Mouse (Mus musculus) hindbrain, embryonic 15.5 days (tissue): ENCODE data around the gene Plxnc1. TPM values are rescaled to one million over a fixed set of nuclear protein-coding genes. Genes with fewer than 3 reads are reported as not detected.

ENCODE experiments used
- ATAC-seq: fragments of 200-750 bp; cut with Nextera tagmentation; 2 replicates; pipeline ENCODE4 v1.8.0; 2017; ENCODE audit warnings: low read depth, moderate number of reproducible peaks, moderate TSS enrichment; ENCODE audit not compliant: low FRiP score
- H3K27ac ChIP-seq: fragments of 300-500 bp; sonication (generic); replicated peaks from 2 replicates; pipeline ENCODE4 v1.5.1; 2015; ENCODE audit warnings: mild to moderate bottlenecking, inconsistent platforms
- H3K27me3 ChIP-seq: fragments of 300-500 bp; sonication (generic); 2 replicates; pipeline ENCODE4 v1.6.1; 2015; ENCODE audit warnings: control low read depth, inconsistent platforms
- H3K36me3 ChIP-seq: fragments of 300-500 bp; sonication (generic); 2 replicates; pipeline ENCODE4 v1.6.1; 2015; ENCODE audit warnings: control low read depth, inconsistent platforms
- H3K4me1 ChIP-seq: fragments of 300-500 bp; sonication (generic); replicated peaks from 2 replicates; pipeline ENCODE4 v1.6.1; 2015; ENCODE audit warnings: control low read depth, inconsistent platforms
- H3K4me2 ChIP-seq: fragments of 300-500 bp; sonication (generic); 2 replicates; pipeline ENCODE4 v1.6.1; 2015; ENCODE audit warnings: moderate library complexity, mild to moderate bottlenecking, inconsistent platforms
- H3K4me3 ChIP-seq: fragments of 300-500 bp; sonication (generic); 2 replicates; pipeline ENCODE4 v1.5.1; 2015; ENCODE audit warnings: mild to moderate bottlenecking, inconsistent platforms
- H3K9ac ChIP-seq: fragments of 300-500 bp; sonication (generic); 2 replicates; pipeline ENCODE4 v1.6.1; 2015; ENCODE audit warnings: inconsistent platforms
- H3K9me3 ChIP-seq: fragments of 300-500 bp; sonication (generic); 2 replicates; pipeline ENCODE4 v1.6.1; 2016; ENCODE audit warnings: control low read depth, inconsistent platforms
- WGBS: fragments of 180-500 bp; shearing (Covaris S2); methylation state at CpG from one replicate; pipeline ENCODE4 v1.1.7; 2015; 5-methylcytosine and 5-hydroxymethylcytosine counted together
- polyA plus RNA-seq: library from polyadenylated mRNA; unstranded; fragments of >200 nt; fragmentation: Nextera tagmentation; extraction: Ambion mirVana; gene quantifications from 2 replicates; pipeline ENCODE4 v1.2.1, GENCODE M21; 2015

Plxnc1 gene
- polyA plus RNA-seq, 1 experiment from 2014 or later = 12.5 TPM

DNA sequence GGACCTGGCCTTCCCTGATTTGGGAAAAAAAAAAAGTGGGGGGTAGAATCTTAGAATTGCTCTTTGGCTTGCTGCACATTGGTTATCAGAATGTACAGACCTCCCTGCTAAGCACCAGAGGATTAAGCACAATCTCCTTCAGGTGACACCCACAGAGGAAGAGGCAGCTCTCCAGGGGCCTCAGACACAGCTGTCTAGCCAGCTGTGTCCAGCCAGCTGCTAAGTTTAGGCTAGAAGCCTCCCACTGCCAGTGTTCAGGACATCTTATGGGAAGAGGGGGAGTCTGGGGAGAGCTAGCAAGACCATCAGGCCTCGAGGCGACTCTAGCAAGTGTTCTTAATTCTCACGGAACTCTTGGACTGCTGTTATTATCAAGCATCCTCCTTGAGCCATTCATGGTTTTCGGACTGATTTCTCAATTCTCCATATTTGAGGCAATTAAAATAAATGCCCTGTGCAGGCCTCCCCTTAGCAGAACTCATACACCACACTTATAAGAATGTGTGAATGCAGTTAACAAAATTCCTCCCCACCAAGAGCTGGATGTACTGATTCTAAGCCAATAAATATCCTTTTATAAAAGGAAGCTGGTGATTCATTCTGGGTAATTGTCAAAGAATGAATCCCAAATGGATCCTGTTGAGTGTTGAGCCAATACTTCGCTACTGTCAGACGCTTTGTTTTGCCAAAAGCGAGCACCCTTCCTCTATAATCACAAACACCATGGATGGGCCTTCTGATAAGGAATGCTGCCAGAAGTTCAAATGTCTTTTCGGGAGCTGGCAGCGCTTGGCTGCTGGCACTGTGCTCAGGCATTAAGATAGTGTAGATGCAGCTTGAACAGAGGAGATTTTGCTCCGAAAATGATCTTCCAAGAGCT lies 140.4 kb downstream of the Plxnc1 start:
- no peak overlapping the region for H3K27ac ChIP-seq

DNA sequence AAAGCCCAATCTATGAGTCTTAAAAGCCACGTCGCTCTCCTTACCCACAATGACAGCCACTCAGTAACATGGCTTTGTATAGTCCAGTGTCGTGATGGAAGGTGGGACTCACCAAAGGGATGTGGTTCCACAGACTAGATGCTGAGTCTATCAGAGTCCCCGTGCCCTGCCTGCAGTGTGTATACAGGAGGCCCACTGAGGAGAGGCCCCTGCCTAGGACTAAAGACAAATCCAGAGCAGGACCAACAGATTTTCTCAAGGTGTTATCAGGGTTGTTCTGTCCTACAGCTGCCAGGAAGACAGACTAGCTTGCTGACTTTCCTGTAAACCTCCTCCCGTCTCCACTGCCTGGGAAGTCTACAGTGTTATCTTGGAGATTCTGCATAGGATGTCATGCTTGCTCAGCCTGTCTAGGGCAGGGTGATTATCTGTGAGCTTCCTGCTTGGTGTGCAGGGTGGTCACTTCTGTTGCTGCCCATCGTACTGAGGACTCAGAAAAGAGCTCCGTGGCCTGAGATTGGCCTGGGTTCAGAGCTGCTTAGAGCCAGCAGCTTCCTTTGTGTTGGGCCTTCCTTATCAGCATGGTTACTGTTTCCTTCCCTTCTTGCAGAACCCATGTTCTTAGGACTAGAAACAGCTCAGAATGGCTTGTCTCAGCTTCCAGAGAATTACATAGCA lies 143.8 kb downstream of the Plxnc1 start:
- peaks cover 19% of the 10 kb centered on the region for H3K36me3 ChIP-seq
- H3K4me3 ChIP-seq = no peak overlapping the region
- no peaks in the 10 kb centered on the region for H3K27me3 ChIP-seq
- ATAC-seq = peak; percentile 40; the same call in 1 of the 2 replicates
- H3K9ac ChIP-seq = no peak overlapping the region
- H3K9me3 ChIP-seq = no peaks in the 10 kb centered on the region
- 86% methylated on average over 7 of the region's 7 CpGs for WGBS
- H3K27ac ChIP-seq = no peak overlapping the region
- H3K4me2 ChIP-seq = no peak overlapping the region
- H3K4me1 ChIP-seq = peaks cover 5% of the 10 kb centered on the region; the same call in 1 of the 2 replicates

More for the DNA sequence above, 140.4 kb downstream of the Plxnc1 start:
- ATAC-seq = no peak
- Histone ChIP-seq H3K4me1 (peaks cover 5% of the 10 kb centered on the region; the same call in 1 of the 2 replicates), H3K9ac (no peak overlapping the region), H3K9me3 (no peaks in the 10 kb centered on the region), H3K4me3 (no peak overlapping the region), H3K4me2 (no peak overlapping the region), H3K36me3 (no peaks in the 10 kb centered on the region), H3K27me3 (no peaks in the 10 kb centered on the region)
- 70% methylated on average over 10 of the region's 10 CpGs for WGBS

DNA sequence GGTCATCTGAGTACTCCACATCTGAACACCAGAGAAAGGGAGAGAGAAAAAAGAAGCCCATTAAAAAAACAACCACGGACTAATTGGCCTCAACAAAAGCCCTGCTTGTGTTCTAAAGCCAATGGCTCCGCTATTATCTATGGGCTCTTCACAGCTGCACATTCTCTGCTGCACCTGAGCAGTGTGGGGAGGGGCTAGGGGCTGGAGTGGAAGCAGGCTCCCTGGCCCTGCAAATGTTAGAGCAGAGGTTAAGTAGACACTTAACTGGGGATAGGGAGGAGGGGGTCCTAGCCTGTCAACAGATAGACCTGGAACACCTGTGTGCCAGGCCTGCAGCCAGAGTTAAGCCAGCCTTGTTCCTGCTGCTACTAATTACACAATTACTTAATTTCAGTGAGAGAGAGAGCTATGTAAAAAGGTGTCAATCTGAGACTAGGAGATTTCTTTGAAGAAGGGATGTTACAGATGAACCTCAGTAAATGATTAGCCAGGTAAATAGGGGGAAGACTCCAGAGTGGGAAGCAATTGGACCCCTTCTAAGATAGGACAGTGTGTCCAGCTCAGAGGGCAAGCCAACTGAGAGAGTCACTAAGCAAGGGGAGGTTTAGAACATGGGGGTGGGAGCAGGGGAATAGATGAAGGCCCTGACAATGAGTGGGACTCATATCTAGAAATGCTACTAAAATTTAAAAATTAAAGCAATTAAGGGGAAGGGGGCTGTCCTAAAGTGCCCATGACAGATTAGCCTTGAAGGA lies 145.0 kb downstream of the Plxnc1 start:
- Histone ChIP-seq H3K9ac (no peak overlapping the region), H3K4me3 (no peak overlapping the region), H3K27me3 (no peaks in the 10 kb centered on the region), H3K9me3 (no peaks in the 10 kb centered on the region), H3K4me2 (no peak overlapping the region), H3K27ac (no peak overlapping the region), H3K36me3 (peaks cover 20% of the 10 kb centered on the region), H3K4me1 (peaks cover 5% of the 10 kb centered on the region; the same call in 1 of the 2 replicates)
- ATAC-seq = peak; percentile 61; the same call in 1 of the 2 replicates
- 19% methylated on average over 2 of the region's 2 CpGs for WGBS

GRCm38 (mm10) chr10:94798128-94798527 lies 146.5 kb downstream of the Plxnc1 start:
- Histone ChIP-seq H3K4me1 (no peaks in the 10 kb centered on the region; the same call in 1 of the 2 replicates), H3K27ac (no peak overlapping the region), H3K36me3 (peaks cover 30% of the 10 kb centered on the region), H3K4me2 (no peak overlapping the region), H3K4me3 (no peak overlapping the region), H3K27me3 (no peaks in the 10 kb centered on the region), H3K9ac (no peak overlapping the region), H3K9me3 (no peaks in the 10 kb centered on the region)
- no peak for ATAC-seq
- 89% methylated on average over 5 of the region's 5 CpGs for WGBS

DNA sequence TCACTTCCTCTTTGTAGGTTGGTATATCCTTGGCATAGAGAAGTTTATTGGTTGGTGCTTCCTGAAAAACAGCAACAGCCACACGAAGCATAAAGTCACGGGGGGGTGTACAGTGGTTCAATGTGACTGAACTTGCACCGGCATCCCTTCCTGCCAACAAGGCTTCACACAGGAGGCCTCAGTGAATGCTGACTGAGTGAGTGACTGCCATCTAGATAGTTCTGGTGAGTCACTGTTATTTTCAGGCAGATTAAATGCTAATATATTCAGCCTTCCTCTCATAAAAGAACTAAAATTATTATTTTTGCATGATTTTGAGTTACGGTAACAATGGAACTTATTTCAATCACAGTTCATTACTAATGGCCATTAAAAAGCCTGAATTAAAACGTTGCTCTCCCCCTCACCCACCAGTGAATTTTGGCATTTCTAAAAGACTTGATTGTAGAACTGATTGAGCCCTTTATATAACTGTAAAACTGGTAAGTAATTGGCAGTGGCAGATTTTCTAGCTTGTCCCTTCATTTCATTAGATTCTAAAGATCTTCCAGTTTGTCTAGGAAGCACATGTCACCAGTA lies 149.9 kb downstream of the Plxnc1 start:
- Histone ChIP-seq H3K27me3 (no peaks in the 10 kb centered on the region), H3K4me1 (no peaks in the 10 kb centered on the region; the same call in 1 of the 2 replicates), H3K36me3 (peaks cover 43% of the 10 kb centered on the region), H3K27ac (no peak overlapping the region), H3K4me2 (no peak overlapping the region), H3K9me3 (no peaks in the 10 kb centered on the region), H3K4me3 (no peak overlapping the region), H3K9ac (no peak overlapping the region)
- WGBS = 88% methylated on average over 5 of the region's 5 CpGs
- ATAC-seq = no peak

DNA sequence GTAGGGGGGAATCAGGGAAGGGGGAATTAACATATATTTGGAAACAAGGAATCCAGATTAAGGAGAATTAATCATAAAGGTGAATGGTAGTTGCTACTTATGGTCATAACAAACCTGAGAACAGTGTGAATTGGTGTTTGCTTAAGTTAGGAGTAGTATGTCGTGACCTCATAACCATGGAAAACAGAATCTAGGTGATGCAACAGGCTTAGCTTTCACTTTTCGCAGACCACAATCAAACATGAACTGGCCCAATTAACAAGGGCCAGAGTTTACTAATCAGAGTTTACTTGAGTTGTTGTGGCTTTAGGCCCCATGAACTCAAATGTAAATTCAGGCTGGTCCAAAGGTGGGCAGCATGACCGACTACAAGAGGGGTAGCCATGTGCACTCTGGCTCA lies 150.7 kb downstream of the Plxnc1 start:
- no peaks in the 10 kb centered on the region for H3K27me3 ChIP-seq
- H3K36me3 ChIP-seq = peaks cover 43% of the 10 kb centered on the region
- no peak overlapping the region for H3K4me2 ChIP-seq
- no peak overlapping the region for H3K4me3 ChIP-seq
- 94% methylated on average over 3 of the region's 3 CpGs for WGBS
- H3K9ac ChIP-seq = no peak overlapping the region
- ATAC-seq = no peak
- H3K4me1 ChIP-seq = no peaks in the 10 kb centered on the region
- H3K27ac ChIP-seq = no peak overlapping the region
- H3K9me3 ChIP-seq = no peaks in the 10 kb centered on the region

DNA sequence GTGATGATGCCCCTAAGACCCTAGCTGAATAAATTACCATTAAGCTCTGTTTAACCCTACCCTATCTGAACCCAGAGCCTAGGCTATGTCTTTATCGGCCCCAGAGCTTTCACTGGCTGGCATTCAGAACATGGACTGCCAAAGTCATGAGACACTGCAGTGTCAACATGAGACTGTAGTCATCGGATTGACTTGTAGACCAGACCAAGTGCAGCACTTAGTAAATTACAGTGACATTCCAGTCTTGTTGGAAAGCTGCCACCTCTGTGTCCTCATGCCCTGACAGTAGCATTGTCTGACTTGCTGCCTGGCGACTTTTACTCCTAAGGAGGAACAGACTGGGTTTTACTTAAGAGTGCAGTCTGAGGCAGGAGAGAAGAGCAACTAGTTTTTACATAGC lies 155.4 kb downstream of the Plxnc1 start:
- H3K27ac ChIP-seq = no peak overlapping the region
- H3K27me3 ChIP-seq = no peaks in the 10 kb centered on the region
- no peak overlapping the region for H3K9ac ChIP-seq
- no peak for ATAC-seq
- H3K4me3 ChIP-seq = no peak overlapping the region
- peaks cover 23% of the 10 kb centered on the region; the same call in 1 of the 2 replicates for H3K36me3 ChIP-seq
- no peaks in the 10 kb centered on the region for H3K4me1 ChIP-seq
- whole genome bisulfite sequencing = 55% methylated on average over 3 of the region's 3 CpGs
- H3K9me3 ChIP-seq = no peaks in the 10 kb centered on the region
- H3K4me2 ChIP-seq = no peak overlapping the region

GRCm38 (mm10) chr10:94780618-94781262 lies 163.9 kb downstream of the Plxnc1 start:
- H3K27ac ChIP-seq = no peak overlapping the region
- ATAC-seq = no peak
- H3K4me2 ChIP-seq = no peak overlapping the region
- WGBS = 86% methylated on average over 3 of the region's 3 CpGs
- no peaks in the 10 kb centered on the region for H3K4me1 ChIP-seq
- H3K9me3 ChIP-seq = no peaks in the 10 kb centered on the region
- no peaks in the 10 kb centered on the region for H3K27me3 ChIP-seq
- H3K36me3 ChIP-seq = 0 out of 2 replicates have a peak, but pooled peaks cover 4% of the 10 kb centered on the region
- H3K4me3 ChIP-seq = no peak overlapping the region
- no peak overlapping the region for H3K9ac ChIP-seq

- 97% methylated on average over 4 of the region's 4 CpGs for WGBS
- no peak overlapping the region for H3K4me2 ChIP-seq
- H3K36me3 ChIP-seq = 0 out of 2 replicates have a peak, but pooled peaks cover 4% of the 10 kb centered on the region
- no peak overlapping the region for H3K9ac ChIP-seq
- no peaks in the 10 kb centered on the region for H3K9me3 ChIP-seq
- ATAC-seq = no peak
- H3K4me3 ChIP-seq = no peak overlapping the region
- H3K27me3 ChIP-seq = no peaks in the 10 kb centered on the region
- H3K4me1 ChIP-seq = no peaks in the 10 kb centered on the region
- no peak overlapping the region for H3K27ac ChIP-seq
Observed at GRCm38 (mm10) chr10:94779319-94779718, 165.3 kb downstream of the Plxnc1 start.

GRCm38 (mm10) chr10:94777576-94777975 lies 167.1 kb downstream of the Plxnc1 start:
- H3K4me1 ChIP-seq = no peaks in the 10 kb centered on the region
- ATAC-seq = no peak
- no peak overlapping the region for H3K4me3 ChIP-seq
- no peaks in the 10 kb centered on the region for H3K27me3 ChIP-seq
- no peak overlapping the region for H3K27ac ChIP-seq
- no peak overlapping the region for H3K9ac ChIP-seq
- no peaks in the 10 kb centered on the region for H3K9me3 ChIP-seq
- 98% methylated on average over 3 of the region's 3 CpGs for WGBS
- H3K36me3 ChIP-seq = 0 out of 2 replicates have a peak, but pooled peaks cover 4% of the 10 kb centered on the region
- H3K4me2 ChIP-seq = no peak overlapping the region

GRCm38 (mm10) chr10:94771496-94771895 lies 173.1 kb downstream of the Plxnc1 start:
- Histone ChIP-seq H3K36me3 (no peaks in the 10 kb centered on the region), H3K27me3 (no peaks in the 10 kb centered on the region), H3K4me2 (no peak overlapping the region), H3K9ac (no peak overlapping the region), H3K9me3 (no peaks in the 10 kb centered on the region), H3K4me3 (no peak overlapping the region), H3K27ac (no peak overlapping the region), H3K4me1 (no peaks in the 10 kb centered on the region)
- 55% methylated on average over 3 of the region's 3 CpGs for WGBS
- no peak for ATAC-seq
